Mouse (Mus musculus) spleen, adult 2 months (tissue): ENCODE measurements around the gene Cxcl2. TPM values are rescaled to one million over a fixed set of nuclear protein-coding genes. Genes with fewer than 3 reads are reported as not detected.

Source experiments
- DNase-seq, 2 experiments: peaks; one replicate each; pipeline versions ENCODE4 v3.0.0 to v3.0.0-alpha.2; 2012 to 2021; ENCODE audit warnings: low spot score in 2 of 2, low read depth in 1 of 2
- H3K27ac ChIP-seq: fragments of 200-500 bp; 2 replicates; pipeline ENCODE4 v1.5.1; 2012; ENCODE audit warnings: low read length, inconsistent platforms; ENCODE audit not compliant: insufficient read depth
- H3K27me3 ChIP-seq: fragments of 200-500 bp; 2 replicates; pipeline ENCODE4 v1.6.1; 2012; ENCODE audit warnings: mild to moderate bottlenecking, moderate library complexity, low read length, inconsistent platforms; ENCODE audit not compliant: control insufficient read depth, insufficient read depth
- H3K36me3 ChIP-seq: fragments of 200-500 bp; 2 replicates; pipeline ENCODE4 v1.6.1; 2012; ENCODE audit warnings: mild to moderate bottlenecking, low read length, inconsistent platforms; ENCODE audit not compliant: control insufficient read depth, insufficient read depth
- H3K4me1 ChIP-seq: fragments of 200-500 bp; 2 replicates; pipeline ENCODE4 v1.6.1; 2011; ENCODE audit warnings: inconsistent platforms; ENCODE audit not compliant: control insufficient read depth, insufficient read depth, insufficient read length
- H3K4me3 ChIP-seq: fragments of 200-500 bp; 2 replicates; pipeline ENCODE4 v1.5.1; 2011; ENCODE audit warnings: mild to moderate bottlenecking, inconsistent platforms; ENCODE audit not compliant: insufficient read depth, insufficient read length; ENCODE audit errors: extremely low read depth
- CTCF ChIP-seq: fragments of 200-500 bp; IDR thresholded peaks from 2 replicates; pipeline ENCODE4 v1.5.1; 2011; ENCODE audit warnings: mild to moderate bottlenecking, inconsistent platforms; ENCODE audit not compliant: insufficient read depth, insufficient read length, insufficient replicate concordance; ENCODE audit errors: extremely low read depth
- POLR2A ChIP-seq: fragments of 200-500 bp; IDR thresholded peaks from 2 replicates; pipeline ENCODE4 v1.6.1; 2011; ENCODE audit warnings: low read depth, low read length, inconsistent platforms
- WGBS: fragments of 180-500 bp; shearing (Covaris S2); methylation state at CpG from one replicate; pipeline ENCODE4 v1.1.7; 2018; 5-methylcytosine and 5-hydroxymethylcytosine counted together
- polyA plus RNA-seq: library from polyadenylated mRNA; depleted of rRNA; stranded (reverse); fragments of >200 nt; gene quantifications from 2 replicates; pipeline ENCODE4 v1.2.3, GENCODE M21; 2012

Cxcl2 gene
- polyA plus RNA-seq, 1 experiment, result 1.2 TPM

- no peak overlapping the region for H3K27ac ChIP-seq
- H3K4me3 ChIP-seq, result no peak overlapping the region
- H3K36me3 ChIP-seq, result no peaks in the 10 kb centered on the region
- no peaks in the 10 kb centered on the region for H3K27me3 ChIP-seq
- DNase-seq, result no peak
- H3K4me1 ChIP-seq, result no peaks in the 10 kb centered on the region
- no peak for TF ChIP-seq CTCF
- TF ChIP-seq POLR2A, result no peak
Measured at GRCm38 (mm10) chr5:90866770-90867169, 36.9 kb upstream of the Cxcl2 start.

- 85% methylated on average over 7 of the region's 7 CpGs for WGBS
Measured at GRCm38 (mm10) chr5:90872377-90872776, 31.3 kb upstream of the Cxcl2 start.

GRCm38 (mm10) chr5:90876045-90876444 is 27.6 kb upstream of the Cxcl2 start:
- Histone ChIP-seq H3K27me3 (no peaks in the 10 kb centered on the region), H3K27ac (no peak overlapping the region), H3K4me3 (no peak overlapping the region), H3K4me1 (no peaks in the 10 kb centered on the region), H3K36me3 (no peaks in the 10 kb centered on the region)
- WGBS, result 81% methylated on average over 4 of the region's 4 CpGs
- TF ChIP-seq CTCF, result no peak
- no peak for TF ChIP-seq POLR2A
- no peak for DNase-seq

More at GRCm38 (mm10) chr5:90872377-90872776, 31.3 kb upstream of the Cxcl2 start:
- no peaks in the 10 kb centered on the region for H3K4me1 ChIP-seq
- no peak overlapping the region for H3K27ac ChIP-seq
- TF ChIP-seq CTCF (no peak), POLR2A (no peak)
- H3K4me3 ChIP-seq, result no peak overlapping the region
- H3K36me3 ChIP-seq, result no peaks in the 10 kb centered on the region
- no peak for DNase-seq
- no peaks in the 10 kb centered on the region for H3K27me3 ChIP-seq

- Histone ChIP-seq H3K4me1 (no peaks in the 10 kb centered on the region), H3K36me3 (no peaks in the 10 kb centered on the region), H3K27me3 (no peaks in the 10 kb centered on the region), H3K4me3 (no peak overlapping the region), H3K27ac (no peak overlapping the region)
- WGBS, result 43% methylated on average over 8 of the region's 8 CpGs
- TF ChIP-seq POLR2A (no peak), CTCF (no peak)
- no peak for DNase-seq
Measured at GRCm38 (mm10) chr5:90876471-90877172, 27.0 kb upstream of the Cxcl2 start.

GRCm38 (mm10) chr5:90877173-90877512 is 26.5 kb upstream of the Cxcl2 start:
- H3K36me3 ChIP-seq, result no peaks in the 10 kb centered on the region
- no peaks in the 10 kb centered on the region for H3K27me3 ChIP-seq
- H3K4me1 ChIP-seq, result no peaks in the 10 kb centered on the region
- no peak for DNase-seq
- H3K4me3 ChIP-seq, result no peak overlapping the region
- TF ChIP-seq CTCF (no peak), POLR2A (no peak)
- no peak overlapping the region for H3K27ac ChIP-seq

- H3K4me3 ChIP-seq, result no peak overlapping the region
- TF ChIP-seq POLR2A, result no peak
- TF ChIP-seq CTCF, result no peak
- no peaks in the 10 kb centered on the region for H3K36me3 ChIP-seq
- WGBS, result 57% methylated on average over 3 of the region's 3 CpGs
- no peak overlapping the region for H3K27ac ChIP-seq
- no peaks in the 10 kb centered on the region for H3K4me1 ChIP-seq
- H3K27me3 ChIP-seq, result no peaks in the 10 kb centered on the region
- DNase-seq, result no peak
Measured at GRCm38 (mm10) chr5:90879307-90880014, 24.2 kb upstream of the Cxcl2 start.

GRCm38 (mm10) chr5:90880335-90880850 is 23.3 kb upstream of the Cxcl2 start:
- no peak for DNase-seq
- TF ChIP-seq CTCF (no peak), POLR2A (no peak)
- no peaks in the 10 kb centered on the region for H3K36me3 ChIP-seq
- H3K4me3 ChIP-seq, result no peak overlapping the region
- WGBS, result 90% methylated on average over 7 of the region's 7 CpGs
- H3K27ac ChIP-seq, result no peak overlapping the region
- H3K4me1 ChIP-seq, result no peaks in the 10 kb centered on the region
- H3K27me3 ChIP-seq, result no peaks in the 10 kb centered on the region
